Mouse (Mus musculus) liver, embryonic 14.5 days (tissue): ENCODE data around the gene Tlr6. TPM values are rescaled to one million over a fixed set of nuclear protein-coding genes. Genes with fewer than 3 reads are reported as not detected.

Source experiments
- ATAC-seq: fragments of 200-750 bp; cut with Nextera tagmentation; 2 replicates; pipeline ENCODE4 v1.8.0; 2017; ENCODE audit warnings: moderate number of reproducible peaks, mild to moderate bottlenecking, moderate library complexity; ENCODE audit not compliant: insufficient read depth
- DNase-seq, 3 experiments: peaks; one replicate each; pipeline ENCODE4 v3.0.0-alpha.2; 2012 to 2013; ENCODE audit warnings: low read depth in 3 of 3, low spot score in 3 of 3
- H3K27ac ChIP-seq: fragments of 300-500 bp; sonication (generic); 2 replicates; pipeline ENCODE4 v1.5.1; 2014; ENCODE audit warnings: moderate library complexity, mild to moderate bottlenecking, control low read depth, inconsistent platforms
- H3K27me3 ChIP-seq: fragments of 300-500 bp; sonication (generic); 2 replicates; pipeline ENCODE4 v1.6.1; 2014; ENCODE audit warnings: mild to moderate bottlenecking, low read length, moderate library complexity; ENCODE audit not compliant: control insufficient read depth, insufficient read depth
- H3K36me3 ChIP-seq: fragments of 300-500 bp; sonication (generic); replicated peaks from 2 replicates; pipeline ENCODE4 v1.6.1; 2014; ENCODE audit warnings: low read depth; ENCODE audit not compliant: control insufficient read depth, insufficient read depth
- H3K4me1 ChIP-seq, 2 experiments: fragments of 200-500 bp in 1 of 2; fragments of 300-500 bp in 1 of 2; sonication (generic) in 1 of 2; replicated peaks; 2 replicates each; pipeline ENCODE4 v1.6.1; 2012 to 2014; ENCODE audit warnings: antibody characterized with exemption in 1 of 2, inconsistent platforms in 1 of 2, low read length in 1 of 2; ENCODE audit not compliant: control insufficient read depth in 2 of 2, insufficient read depth in 2 of 2
- H3K4me2 ChIP-seq: fragments of 300-500 bp; sonication (generic); 2 replicates; pipeline ENCODE4 v1.6.1; 2014; ENCODE audit warnings: low read depth, mild to moderate bottlenecking, control low read depth, moderate library complexity
- H3K4me3 ChIP-seq, 2 experiments: fragments of 200-500 bp in 1 of 2; fragments of 300-500 bp in 1 of 2; sonication (generic) in 1 of 2; 2 replicates each; pipeline ENCODE4 v1.5.1; 2012 to 2014; ENCODE audit warnings: low read depth in 2 of 2, low read length in 2 of 2, mild to moderate bottlenecking in 2 of 2, control low read depth in 1 of 2, inconsistent platforms in 1 of 2, moderate library complexity in 1 of 2; ENCODE audit not compliant: insufficient read depth in 1 of 2
- H3K9ac ChIP-seq: fragments of 300-500 bp; sonication (generic); replicated peaks from 2 replicates; pipeline ENCODE4 v1.6.1; 2014; ENCODE audit warnings: mild to moderate bottlenecking, control low read depth, moderate library complexity
- H3K9me3 ChIP-seq: fragments of 300-500 bp; sonication (generic); 2 replicates; pipeline ENCODE4 v1.6.1; 2016; ENCODE audit warnings: low read length, mixed read lengths; ENCODE audit not compliant: control insufficient read depth
- CTCF ChIP-seq: IDR thresholded peaks from 2 replicates; pipeline ENCODE4 v1.5.1; 2016; ENCODE audit warnings: antibody characterized with exemption, low read depth, control low read depth
- EP300 ChIP-seq: IDR thresholded peaks from 2 replicates; pipeline ENCODE4 v1.6.1; 2016; ENCODE audit warnings: antibody characterized with exemption, low read depth
- WGBS: fragments of 180-500 bp; shearing (Covaris S2); extraction: QIAGEN DNeasy Blood & Tissue Kit; methylation state at CpG from one replicate; pipeline ENCODE4 v1.1.7; 2014; ENCODE audit not compliant: insufficient replicate concordance; 5-methylcytosine and 5-hydroxymethylcytosine counted together
- polyA plus RNA-seq, 2 experiments: library from polyadenylated mRNA; depleted of rRNA in 1 of 2; stranded (reverse) in 1 of 2; unstranded in 1 of 2; fragments of >200 nt; fragmentation: Nextera tagmentation in 1 of 2; extraction: Ambion mirVana in 1 of 2; gene quantifications; 2 replicates each; pipeline versions ENCODE4 v1.2.1 to v1.2.3; 2012 to 2014

Gene Tlr6
- polyA plus RNA-seq, 2 experiments = 0.33 to 0.57 TPM

- 71% methylated on average over 15 of the region's 15 CpGs for WGBS
- Histone ChIP-seq H3K27me3 (no peaks in the 10 kb centered on the region), H3K4me2 (no peak overlapping the region), H3K36me3 (no peaks in the 10 kb centered on the region), H3K4me1 (0 out of 4 replicates have a peak, but pooled peaks cover 0 to 1% of the 10 kb centered on the region in 2 experiments), H3K27ac (no peak overlapping the region), H3K9ac (no peak overlapping the region), H3K9me3 (no peaks in the 10 kb centered on the region), H3K4me3 (no peak overlapping the region)
- ATAC-seq (no peak), DNase-seq (no peak)
- TF ChIP-seq CTCF = no peak
- TF ChIP-seq EP300 = no peak
Measured at GRCm38 (mm10) chr5:64932775-64933174, 27.1 kb downstream of the Tlr6 start.

GRCm38 (mm10) chr5:64932215-64932614, 27.7 kb downstream of the Tlr6 start:
- no peak overlapping the region for H3K27ac ChIP-seq
- 28% methylated on average over 3 of the region's 3 CpGs for WGBS
- DNase-seq (no peak), ATAC-seq (no peak)
- no peaks in the 10 kb centered on the region for H3K36me3 ChIP-seq
- H3K9ac ChIP-seq = no peak overlapping the region
- H3K4me2 ChIP-seq = no peak overlapping the region
- no peaks in the 10 kb centered on the region for H3K27me3 ChIP-seq
- 0 out of 4 replicates have a peak, but pooled peaks cover 0 to 1% of the 10 kb centered on the region in 2 experiments for H3K4me1 ChIP-seq
- H3K4me3 ChIP-seq = no peak overlapping the region
- TF ChIP-seq CTCF (no peak), EP300 (no peak)
- H3K9me3 ChIP-seq = no peaks in the 10 kb centered on the region

GRCm38 (mm10) chr5:64922891-64923381, 37.0 kb downstream of the Tlr6 start:
- H3K4me3 ChIP-seq = no peak overlapping the region
- no peaks in the 10 kb centered on the region for H3K9me3 ChIP-seq
- no peak for TF ChIP-seq EP300
- no peak for TF ChIP-seq CTCF
- H3K27me3 ChIP-seq = no peaks in the 10 kb centered on the region
- 54% methylated on average over 5 of the region's 5 CpGs for WGBS
- 0 out of 4 replicates have a peak, but pooled peaks cover 0 to 1% of the 10 kb centered on the region in 2 experiments for H3K4me1 ChIP-seq
- H3K4me2 ChIP-seq = no peak overlapping the region
- no peak for DNase-seq
- H3K36me3 ChIP-seq = no peaks in the 10 kb centered on the region
- no peak overlapping the region for H3K27ac ChIP-seq
- H3K9ac ChIP-seq = no peak overlapping the region
- ATAC-seq = no peak

GRCm38 (mm10) chr5:64918616-64919597, 41.0 kb downstream of the Tlr6 start:
- no peaks in the 10 kb centered on the region for H3K36me3 ChIP-seq
- no peaks in the 10 kb centered on the region for H3K27me3 ChIP-seq
- no peak overlapping the region for H3K27ac ChIP-seq
- 63% methylated on average over 6 of the region's 6 CpGs for WGBS
- H3K4me2 ChIP-seq = no peak overlapping the region
- H3K4me1 ChIP-seq = no peaks in the 10 kb centered on the region
- H3K4me3 ChIP-seq = no peak overlapping the region
- no peak for DNase-seq
- no peak for ATAC-seq
- no peak for TF ChIP-seq EP300
- TF ChIP-seq CTCF = no peak
- H3K9ac ChIP-seq = no peak overlapping the region
- no peaks in the 10 kb centered on the region for H3K9me3 ChIP-seq

GRCm38 (mm10) chr5:64917721-64918120, 42.2 kb downstream of the Tlr6 start:
- no peaks in the 10 kb centered on the region for H3K9me3 ChIP-seq
- no peak for ATAC-seq
- no peaks in the 10 kb centered on the region for H3K27me3 ChIP-seq
- TF ChIP-seq EP300 (no peak), CTCF (no peak)
- H3K4me2 ChIP-seq = no peak overlapping the region
- no peak overlapping the region for H3K27ac ChIP-seq
- DNase-seq = no peak
- WGBS = 84% methylated on average over 11 of the region's 11 CpGs
- H3K36me3 ChIP-seq = no peaks in the 10 kb centered on the region
- no peaks in the 10 kb centered on the region for H3K4me1 ChIP-seq
- no peak overlapping the region for H3K9ac ChIP-seq
- H3K4me3 ChIP-seq = no peak overlapping the region
